In genomic region chr10:37668827-37669226, GRCm38 (mm10) we compare ENCODE assay signal across 20 mouse cellular contexts.
DNase-seq lines count a peak whose midpoint lies in the region; ATAC-seq lines count a peak whose summit lies in the region.
"Had no signal": no experiment of that assay in that cellular context is flagged by ENCODE, and none has a peak within 500 bp of the region (broad histone marks: within the 10 kb centered on the region; RNA-seq: fewer than 3 reads in every experiment).

No protein-coding gene starts in this region.

- H3K27ac ChIP-seq in hindbrain, embryonic 13.5 days, result no peak overlapping the region
- H3K27ac ChIP-seq in hindbrain, embryonic 16.5 days (ENCODE audit: low read depth, low read length), result no peak overlapping the region
- no peak overlapping the region for H3K27ac ChIP-seq in embryonic facial prominence, embryonic 10.5 days (replicated peaks)
- H3K27ac ChIP-seq: embryonic facial prominence, embryonic 15.5 days; gastrocnemius, adult 2 months; limb, embryonic 12.5 days; macrophage had no signal

- H3K4me3 ChIP-seq in hindbrain, embryonic 13.5 days, result no peak overlapping the region
- no peak overlapping the region for H3K4me3 ChIP-seq in hindbrain, embryonic 16.5 days (ENCODE audit: low read length)
- no peak overlapping the region for H3K4me3 ChIP-seq in embryonic facial prominence, embryonic 10.5 days
- H3K4me3 ChIP-seq: embryonic facial prominence, embryonic 15.5 days; gastrocnemius, adult 2 months; limb, embryonic 12.5 days had no signal

- H3K36me3 ChIP-seq in hindbrain, embryonic 13.5 days, result no peaks in the 10 kb centered on the region
- no peaks in the 10 kb centered on the region for H3K36me3 ChIP-seq in hindbrain, embryonic 16.5 days (ENCODE audit: control insufficient read depth, insufficient read depth, low read length)
- no peaks in the 10 kb centered on the region for H3K36me3 ChIP-seq in embryonic facial prominence, embryonic 10.5 days (replicated peaks)
- H3K36me3 ChIP-seq: embryonic facial prominence, embryonic 15.5 days; limb, embryonic 12.5 days had no signal

- no peaks in the 10 kb centered on the region for H3K9me3 ChIP-seq in hindbrain, embryonic 13.5 days
- H3K9me3 ChIP-seq in hindbrain, embryonic 16.5 days (ENCODE audit: control insufficient read depth, low read length), result no peaks in the 10 kb centered on the region
- H3K9me3 ChIP-seq in embryonic facial prominence, embryonic 10.5 days, result no peaks in the 10 kb centered on the region
- H3K9me3 ChIP-seq: embryonic facial prominence, embryonic 15.5 days; limb, embryonic 12.5 days had no signal

- DNase-seq in lung, postnatal 36 days, result peak; percentile 22
- no peak for DNase-seq in lung, adult 18-20 months
- peak; percentile 26 to 40 for DNase-seq in right cerebral cortex, postnatal 10 days (ENCODE audit: low spot score in 2 of 2)
- DNase-seq in right cerebral cortex, postnatal 25 days, result no peak
- DNase-seq in telencephalon, adult 2 months (ENCODE audit: low read depth, low spot score), result peak; percentile 8
- DNase-seq in embryonic facial prominence, embryonic 10.5 days (ENCODE audit: low spot score), result no peak
- DNase-seq: adrenal gland, postnatal 14 days; cerebellum, adult 11 months; gastrocnemius, adult 2 months; kidney, postnatal 4 days; liver, postnatal 0 days; right cerebral cortex, postnatal 14 days; thymus, postnatal 25 days had no signal

- WGBS in hindbrain, embryonic 13.5 days, result 35% methylated on average over 2 of the region's 2 CpGs
- WGBS in hindbrain, embryonic 16.5 days, result 30% methylated on average over 2 of the region's 2 CpGs
- WGBS in embryonic facial prominence, embryonic 10.5 days, result 60% methylated on average over 2 of the region's 2 CpGs

- H3K27me3 ChIP-seq in hindbrain, embryonic 13.5 days, result no peaks in the 10 kb centered on the region
- no peaks in the 10 kb centered on the region for H3K27me3 ChIP-seq in hindbrain, embryonic 16.5 days (replicated peaks; ENCODE audit: control insufficient read depth, insufficient read depth, low read length)
- no peaks in the 10 kb centered on the region for H3K27me3 ChIP-seq in embryonic facial prominence, embryonic 10.5 days (replicated peaks; ENCODE audit: low read depth, poor library complexity, severe bottlenecking)
- H3K27me3 ChIP-seq: embryonic facial prominence, embryonic 15.5 days; limb, embryonic 12.5 days had no signal

- no peak overlapping the region for H3K9ac ChIP-seq in hindbrain, embryonic 13.5 days
- no peak overlapping the region for H3K9ac ChIP-seq in hindbrain, embryonic 16.5 days (ENCODE audit: low read depth, low read length)
- H3K9ac ChIP-seq: embryonic facial prominence, embryonic 15.5 days; limb, embryonic 12.5 days; liver, postnatal 0 days had no signal

- H3K4me1 ChIP-seq in hindbrain, embryonic 13.5 days (replicated peaks), result peaks cover 11% of the 10 kb centered on the region
- H3K4me1 ChIP-seq in hindbrain, embryonic 16.5 days (ENCODE audit: control insufficient read depth, insufficient read depth, low read depth, low read length), result no peaks in the 10 kb centered on the region; the same call in 1 of the 2 replicates
- H3K4me1 ChIP-seq in embryonic facial prominence, embryonic 10.5 days, result peaks cover 26% of the 10 kb centered on the region
- H3K4me1 ChIP-seq: embryonic facial prominence, embryonic 15.5 days; limb, embryonic 12.5 days had no signal

- 0 out of 2 replicates have a peak, but pooled peaks have one; percentile 40 for ATAC-seq in hindbrain, embryonic 13.5 days (ENCODE audit: low FRiP score)
- no peak for ATAC-seq in hindbrain, embryonic 16.5 days
- ATAC-seq: intestine, postnatal 0 days; liver, postnatal 0 days had no signal

- H3K4me2 ChIP-seq in hindbrain, embryonic 13.5 days, result no peak overlapping the region
- H3K4me2 ChIP-seq in hindbrain, embryonic 16.5 days (ENCODE audit: low read length), result no peak overlapping the region
- H3K4me2 ChIP-seq: embryonic facial prominence, embryonic 15.5 days; limb, embryonic 12.5 days; liver, embryonic 11.5 days had no signal

Comparison
In these comparisons a context has a peak if more than half of its experiments do, and no peak if none do; other contexts are left out.
1. DNase-seq: peak in lung, postnatal 36 days (single experiment), right cerebral cortex, postnatal 10 days (2 of 2) and telencephalon, adult 2 months (single experiment); none in lung, adult 18-20 months (0 of 2), right cerebral cortex, postnatal 25 days (single experiment) and embryonic facial prominence, embryonic 10.5 days (single experiment).